Mouse (Mus musculus): Measurements from ENCODE around the gene Qprt. TPM values are rescaled to one million over a fixed set of nuclear protein-coding genes. Genes with fewer than 3 reads are reported as not detected.
"Not testable (repeated sequence)": the region's sequence is repeated elsewhere in the genome, so short reads cannot be mapped to it uniquely, and the experiment has no call there.

Qprt gene
- total RNA-seq, 1 experiment = 5.6 TPM

DNA sequence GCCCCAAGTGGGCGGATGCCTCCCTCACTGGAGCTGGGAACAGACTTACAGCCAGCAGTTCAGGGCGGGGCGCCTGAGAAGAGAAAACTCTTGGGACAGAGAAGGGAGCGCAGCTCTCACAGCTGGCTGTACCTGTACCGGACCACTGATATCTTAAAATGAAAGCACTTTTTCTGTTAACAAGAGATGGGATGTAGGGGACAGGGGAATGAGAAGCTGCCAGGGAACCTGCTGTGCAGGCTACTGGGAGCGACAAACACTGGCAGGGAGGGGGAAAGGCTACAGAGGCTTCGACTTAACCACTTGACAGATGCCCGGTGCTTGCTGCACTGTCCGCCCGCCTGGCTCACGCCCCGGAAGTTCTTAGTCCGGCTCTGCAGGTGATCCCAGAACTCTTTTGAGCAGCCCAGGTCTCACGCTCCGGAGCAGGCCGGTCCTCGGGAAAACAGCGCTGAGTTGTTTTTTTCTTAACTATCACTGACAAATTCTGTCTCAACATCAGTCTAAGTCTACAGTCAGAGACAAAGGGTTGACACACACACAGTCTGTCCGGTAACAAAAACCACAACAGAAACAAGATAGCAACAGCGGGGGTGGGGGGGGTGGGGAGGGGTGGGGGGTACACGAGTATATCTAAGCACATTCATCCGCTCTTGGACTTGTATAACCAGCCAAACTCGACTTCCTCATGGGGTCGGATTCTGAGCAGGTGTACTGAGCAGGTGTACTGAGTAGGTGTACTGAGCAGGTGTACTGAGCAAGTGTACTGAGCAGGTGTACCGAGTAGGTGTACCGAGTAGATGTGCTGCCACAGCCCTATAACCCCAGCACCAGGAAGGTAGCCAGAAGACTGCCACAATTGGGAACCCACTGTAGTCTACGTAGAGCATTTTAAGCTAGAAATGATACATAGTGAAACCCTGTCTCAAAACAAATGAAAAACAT, 32.9 kb downstream of the Qprt start:
- TF ChIP-seq CHD2 (IDR thresholded peaks at IDR 0.05; ENCODE audit: low read depth, low read length) = no peak
- TF ChIP-seq ZNF384 (IDR thresholded peaks at IDR 0.05; ENCODE audit: low read depth, low read length) = no peak
- TF ChIP-seq HCFC1 (IDR thresholded peaks at IDR 0.05; ENCODE audit: borderline replicate concordance, insufficient read depth, low read length) = no peak
- TF ChIP-seq ZC3H11A (IDR thresholded peaks at IDR 0.05; ENCODE audit: borderline replicate concordance, low read depth, low read length) = no peak
- TF ChIP-seq MAFK (IDR thresholded peaks at IDR 0.05; ENCODE audit: insufficient read depth, low read depth, low read length) = no peak
- Histone ChIP-seq H3K9ac (ENCODE audit: insufficient read depth, low read depth, low read length, poor library complexity, severe bottlenecking) (peak overlapping the region; percentile 26; the same call in 1 of the 2 replicates), H3K4me3 (ENCODE audit: insufficient read depth in 1 of 2, low read depth in 1 of 2, low read length in 2 of 2, poor library complexity in 1 of 2, severe bottlenecking in 1 of 2) (peak overlapping the region; percentile 20 to 56; a peak in 3 of 4 replicates), H3K27ac (ENCODE audit: insufficient read depth, low read depth, low read length, poor library complexity, severe bottlenecking) (no peak overlapping the region; the same call in 1 of the 2 replicates), H3K4me1 (ENCODE audit: control insufficient read depth in 2 of 2, insufficient read depth in 2 of 2, low read length in 2 of 2, poor library complexity in 1 of 2) (peaks cover 3 to 6% of the 10 kb centered on the region in 2 experiments; a peak in 2 of 4 replicates), H3K36me3 (ENCODE audit: control insufficient read depth, insufficient read depth, low read length, poor library complexity, severe bottlenecking) (peaks cover 9% of the 10 kb centered on the region; the same call in 1 of the 2 replicates), H3K9me3 (ENCODE audit: control insufficient read depth, insufficient read depth, low read depth, low read length) (no peaks in the 10 kb centered on the region)
- in situ Hi-C loops (cut with MboI; ENCODE audit: low sequenced_read_pairs in 2 of 2, unreplicated experiment in 2 of 2) = no loop called here
- no peak for DNase-seq (ENCODE audit: low read depth, low spot score)

DNA sequence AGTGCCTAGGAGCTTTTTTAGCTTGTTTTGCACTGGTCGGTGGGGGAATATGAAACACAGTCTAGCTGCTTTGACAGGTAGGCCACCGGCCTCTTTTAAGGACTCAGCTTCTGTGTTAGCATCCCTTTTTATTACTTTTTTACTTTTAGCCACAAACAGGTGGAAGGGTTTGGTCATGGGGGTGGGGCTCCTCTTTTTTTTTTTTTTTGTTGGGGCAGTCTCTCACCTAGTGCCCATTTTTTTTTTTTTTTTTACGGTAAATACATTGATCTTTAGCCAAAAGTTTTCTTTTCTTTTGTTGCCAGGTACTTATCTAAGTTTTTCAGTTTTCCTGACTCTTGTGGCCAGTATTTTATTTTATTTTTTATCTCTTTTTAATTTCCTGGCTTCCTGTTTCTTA, 33.9 kb downstream of the Qprt start:
- in situ Hi-C loops (cut with MboI; ENCODE audit: low sequenced_read_pairs in 2 of 2, unreplicated experiment in 2 of 2) = no loop called here
- Histone ChIP-seq H3K9ac (ENCODE audit: insufficient read depth, low read depth, low read length, poor library complexity, severe bottlenecking) (no peak overlapping the region), H3K4me3 (ENCODE audit: insufficient read depth in 1 of 2, low read depth in 1 of 2, low read length in 2 of 2, poor library complexity in 1 of 2, severe bottlenecking in 1 of 2) (no peak overlapping the region), H3K27ac (ENCODE audit: insufficient read depth, low read depth, low read length, poor library complexity, severe bottlenecking) (no peak overlapping the region), H3K36me3 (ENCODE audit: control insufficient read depth, insufficient read depth, low read length, poor library complexity, severe bottlenecking) (peaks cover 8% of the 10 kb centered on the region; the same call in 1 of the 2 replicates), H3K4me1 (ENCODE audit: control insufficient read depth in 2 of 2, insufficient read depth in 2 of 2, low read length in 2 of 2, poor library complexity in 1 of 2) (peaks cover 3 to 6% of the 10 kb centered on the region in 2 experiments; a peak in 2 of 4 replicates), H3K9me3 (ENCODE audit: control insufficient read depth, insufficient read depth, low read depth, low read length) (no peaks in the 10 kb centered on the region)
- TF ChIP-seq ZNF384 (IDR thresholded peaks at IDR 0.05; ENCODE audit: low read depth, low read length) = peak; percentile 69
- TF ChIP-seq HCFC1 (IDR thresholded peaks at IDR 0.05; ENCODE audit: borderline replicate concordance, insufficient read depth, low read length) = no peak
- DNase-seq (ENCODE audit: low read depth, low spot score) = no peak

DNA sequence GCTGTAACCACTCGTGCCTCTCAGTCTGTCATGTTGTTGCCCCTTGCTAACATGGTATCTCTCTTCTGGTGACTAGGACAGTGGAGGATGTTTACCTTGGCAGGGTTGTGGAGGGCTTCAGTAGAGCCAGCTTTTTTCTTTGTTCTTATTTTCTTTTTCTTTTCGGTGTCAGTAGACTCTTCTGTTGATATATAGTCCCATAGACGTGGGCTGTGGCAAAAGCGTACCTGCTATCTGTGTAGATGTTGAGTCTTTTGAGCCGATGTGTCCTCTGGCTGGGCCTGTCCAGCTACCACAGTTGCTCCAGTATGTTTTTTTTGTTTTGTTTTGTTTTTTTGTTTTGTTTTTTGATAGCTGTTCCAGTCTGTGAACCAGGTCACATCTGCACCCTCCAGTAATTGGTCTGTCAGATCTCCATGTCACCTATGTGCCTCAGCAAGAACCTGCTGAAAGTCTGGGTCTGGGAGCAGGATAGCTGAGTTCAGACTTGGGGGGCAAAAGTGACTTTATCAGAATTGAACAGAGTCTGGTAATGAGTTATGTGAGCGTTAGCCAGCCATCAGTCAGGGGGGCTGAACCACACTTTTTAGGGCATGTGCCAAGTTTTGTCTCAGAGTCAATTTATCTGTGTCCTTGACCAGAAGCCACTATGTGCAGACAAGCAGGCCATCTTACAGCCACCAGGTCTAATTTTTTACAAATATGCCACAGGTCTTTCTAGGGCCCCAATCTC, 34.6 kb downstream of the Qprt start, which contains the start of gene Zg16:
Zg16 (minus strand) TSS at position 51 of the 733 bp plus-strand sequence.
- not testable (repeated sequence) for H3K27ac ChIP-seq (ENCODE audit: insufficient read depth, low read depth, low read length, poor library complexity, severe bottlenecking); H3K36me3 ChIP-seq (ENCODE audit: control insufficient read depth, insufficient read depth, low read length, poor library complexity, severe bottlenecking); H3K9me3 ChIP-seq (ENCODE audit: control insufficient read depth, insufficient read depth, low read depth, low read length)

DNA sequence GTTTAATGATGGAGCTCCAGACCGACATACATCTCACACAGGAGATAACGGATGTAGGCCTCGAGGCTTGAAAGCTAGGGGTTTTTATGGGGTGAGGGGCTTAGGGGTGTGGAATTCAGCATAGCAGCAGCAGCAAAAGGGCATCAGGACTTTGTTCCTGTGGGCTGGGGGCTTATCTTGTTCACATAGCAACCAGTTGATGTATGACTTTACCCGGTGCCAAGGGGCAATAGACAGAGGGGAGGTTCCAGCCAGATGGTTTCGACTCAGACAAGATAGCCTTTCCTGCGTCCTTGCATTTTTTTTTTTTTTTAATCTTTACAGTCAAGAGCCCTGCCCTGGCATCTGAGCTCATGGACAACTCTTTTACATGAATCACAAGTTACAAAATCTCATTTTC, 36.3 kb downstream of the Qprt start:
- in situ Hi-C loops (cut with MboI; ENCODE audit: low sequenced_read_pairs in 2 of 2, unreplicated experiment in 2 of 2) = not testable (repeated sequence)

More for the DNA sequence above, 34.6 kb downstream of the Qprt start, which contains the start of gene Zg16:
- H3K4me3 ChIP-seq (ENCODE audit: insufficient read depth in 1 of 2, low read depth in 1 of 2, low read length in 2 of 2, poor library complexity in 1 of 2, severe bottlenecking in 1 of 2); DNase-seq (ENCODE audit: low read depth, low spot score); H3K9ac ChIP-seq (ENCODE audit: insufficient read depth, low read depth, low read length, poor library complexity, severe bottlenecking); in situ Hi-C loops (cut with MboI; ENCODE audit: low sequenced_read_pairs in 2 of 2, unreplicated experiment in 2 of 2); H3K4me1 ChIP-seq (ENCODE audit: control insufficient read depth in 2 of 2, insufficient read depth in 2 of 2, low read length in 2 of 2, poor library complexity in 1 of 2): not testable (repeated sequence)

More for the DNA sequence above, 36.3 kb downstream of the Qprt start:
- H3K4me1 ChIP-seq (ENCODE audit: control insufficient read depth in 2 of 2, insufficient read depth in 2 of 2, low read length in 2 of 2, poor library complexity in 1 of 2); H3K9ac ChIP-seq (ENCODE audit: insufficient read depth, low read depth, low read length, poor library complexity, severe bottlenecking); H3K36me3 ChIP-seq (ENCODE audit: control insufficient read depth, insufficient read depth, low read length, poor library complexity, severe bottlenecking); DNase-seq (ENCODE audit: low read depth, low spot score); H3K27ac ChIP-seq (ENCODE audit: insufficient read depth, low read depth, low read length, poor library complexity, severe bottlenecking); H3K9me3 ChIP-seq (ENCODE audit: control insufficient read depth, insufficient read depth, low read depth, low read length); H3K4me3 ChIP-seq (ENCODE audit: insufficient read depth in 1 of 2, low read depth in 1 of 2, low read length in 2 of 2, poor library complexity in 1 of 2, severe bottlenecking in 1 of 2): not testable (repeated sequence)

Measured in ES-E14 (cell line).